Mouse (Mus musculus): ENCODE results near the gene Car5a.

Car5a gene

DNA sequence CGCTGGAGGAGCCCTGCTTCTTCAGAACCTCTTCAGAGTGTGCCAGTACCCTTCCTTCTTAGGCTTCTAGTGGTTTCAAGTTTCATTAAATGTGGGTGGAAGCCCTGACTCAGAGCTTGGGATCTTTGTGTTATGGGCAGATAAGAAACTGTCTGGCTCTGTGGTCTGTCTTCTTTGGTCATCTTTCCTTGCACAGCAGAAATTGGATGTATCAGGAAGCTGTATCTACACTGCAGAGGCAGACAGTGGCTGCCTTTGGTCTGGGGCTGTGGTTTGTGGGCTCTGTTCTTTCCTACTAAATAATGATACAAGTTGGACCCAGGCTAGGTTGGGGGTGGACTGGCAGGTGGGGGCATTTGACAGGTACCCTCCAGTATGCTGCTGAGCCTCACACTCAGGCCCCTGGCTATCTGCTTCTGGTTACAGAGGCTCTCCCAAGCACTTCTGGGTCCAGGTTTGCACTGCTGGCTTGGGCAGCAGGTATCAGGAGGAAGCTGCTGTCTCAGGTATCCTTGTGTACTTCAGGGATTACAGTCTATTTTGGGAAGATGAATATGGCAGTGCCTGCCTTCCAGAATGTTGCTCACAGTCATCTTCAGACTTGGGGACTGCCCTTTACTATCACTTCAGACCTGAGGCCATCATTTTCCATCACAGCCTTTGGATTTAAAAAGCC is 11.3 kb upstream of the Car5a start:
- no peak for DNase-seq (ENCODE audit: extremely low read depth, insufficient read length, low spot score)

- no peak for DNase-seq (ENCODE audit: extremely low read depth, insufficient read length, low spot score)
These were observed 10.4 kb upstream of the Car5a start for GRCm38 (mm10) chr8:121954981-121955555.

GRCm38 (mm10) chr8:121953821-121954545 is 9.3 kb upstream of the Car5a start:
- no peak for DNase-seq (ENCODE audit: extremely low read depth, insufficient read length, low spot score)

- no peak for DNase-seq (ENCODE audit: extremely low read depth, insufficient read length, low spot score)
These were observed 8.1 kb upstream of the Car5a start for GRCm38 (mm10) chr8:121952800-121953199.

- no peak for DNase-seq (ENCODE audit: extremely low read depth, insufficient read length, low spot score)
These were observed 7.4 kb upstream of the Car5a start for GRCm38 (mm10) chr8:121952122-121952521.

GRCm38 (mm10) chr8:121951656-121952009 is 6.9 kb upstream of the Car5a start:
- no peak for DNase-seq (ENCODE audit: extremely low read depth, insufficient read length, low spot score)

- peak; percentile 45 for DNase-seq (ENCODE audit: extremely low read depth, insufficient read length, low spot score)
These were observed 6.3 kb upstream of the Car5a start for GRCm38 (mm10) chr8:121950749-121951655.

DNA sequence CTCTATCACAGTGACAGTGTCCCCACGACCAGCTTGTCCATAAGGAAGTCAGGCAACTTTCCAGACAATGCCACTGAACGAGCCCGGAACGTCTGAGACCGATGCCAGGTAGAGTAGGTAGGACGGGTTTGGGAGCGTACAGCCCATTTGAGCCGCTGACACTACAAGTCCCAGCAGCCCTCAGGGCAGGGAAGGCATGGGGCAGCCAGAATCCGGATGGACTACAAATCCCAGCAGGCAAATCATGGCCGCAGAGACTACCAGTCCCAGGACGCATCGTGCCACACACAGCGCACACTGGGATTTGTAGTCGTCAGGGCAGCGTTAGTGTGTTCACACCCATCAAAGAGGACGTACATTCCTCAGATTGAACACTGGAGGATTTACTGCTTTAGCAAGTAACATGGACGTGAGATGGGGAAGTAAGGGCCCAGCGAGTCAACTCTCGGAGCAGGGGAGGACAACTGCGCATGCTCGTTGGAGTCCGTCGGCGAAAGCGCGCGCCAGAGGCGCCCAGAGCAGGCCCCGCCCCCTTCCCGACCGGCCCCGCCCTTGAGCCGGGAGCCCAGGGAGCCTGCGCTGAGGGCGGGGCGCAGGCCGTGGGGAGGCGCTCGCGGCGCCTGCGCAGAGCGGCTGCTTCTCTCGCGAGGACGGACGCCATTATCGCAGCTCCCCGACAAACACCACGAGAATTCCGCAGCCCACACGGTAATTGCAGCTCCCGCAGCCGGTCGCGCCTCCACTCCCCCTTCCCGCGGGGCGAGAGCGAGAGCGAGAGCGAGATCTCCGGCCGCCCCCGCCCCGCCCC is 5.4 kb upstream of the Car5a start:
- DNase-seq (ENCODE audit: extremely low read depth, insufficient read length, low spot score), result peak; percentile 97

DNA sequence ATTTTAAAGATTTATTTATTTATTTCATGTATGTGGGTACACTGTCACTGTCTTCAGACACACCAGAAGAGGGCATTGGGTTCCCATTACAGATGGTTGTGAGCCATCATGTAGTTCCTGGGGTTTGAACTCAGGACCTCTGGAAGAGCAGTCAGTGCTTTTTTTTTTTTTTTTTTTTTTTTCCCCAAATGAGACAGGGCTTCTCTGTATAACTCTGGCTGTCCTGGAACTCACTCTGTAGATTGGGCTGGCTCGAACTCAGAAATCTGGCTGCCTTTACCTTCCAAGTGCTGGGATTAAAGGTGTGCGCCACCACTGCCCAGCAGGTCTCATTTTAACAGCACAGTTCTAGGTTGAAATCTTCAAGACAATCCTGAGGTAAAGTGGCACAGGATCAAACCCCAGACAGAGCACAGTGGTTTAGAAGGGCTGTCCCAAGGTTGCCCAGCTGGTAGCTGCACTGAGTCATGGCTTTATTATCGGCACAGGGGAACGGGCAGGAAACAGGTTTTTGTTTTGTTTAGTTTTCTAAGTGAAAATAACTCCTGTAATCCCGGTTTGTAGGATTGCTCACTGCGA is 4.6 kb upstream of the Car5a start, which contains the start of gene Banp:
Banp (plus strand) TSS at position 529 of the 579 bp plus-strand sequence.
- no peak for DNase-seq (ENCODE audit: extremely low read depth, insufficient read length, low spot score)

DNA sequence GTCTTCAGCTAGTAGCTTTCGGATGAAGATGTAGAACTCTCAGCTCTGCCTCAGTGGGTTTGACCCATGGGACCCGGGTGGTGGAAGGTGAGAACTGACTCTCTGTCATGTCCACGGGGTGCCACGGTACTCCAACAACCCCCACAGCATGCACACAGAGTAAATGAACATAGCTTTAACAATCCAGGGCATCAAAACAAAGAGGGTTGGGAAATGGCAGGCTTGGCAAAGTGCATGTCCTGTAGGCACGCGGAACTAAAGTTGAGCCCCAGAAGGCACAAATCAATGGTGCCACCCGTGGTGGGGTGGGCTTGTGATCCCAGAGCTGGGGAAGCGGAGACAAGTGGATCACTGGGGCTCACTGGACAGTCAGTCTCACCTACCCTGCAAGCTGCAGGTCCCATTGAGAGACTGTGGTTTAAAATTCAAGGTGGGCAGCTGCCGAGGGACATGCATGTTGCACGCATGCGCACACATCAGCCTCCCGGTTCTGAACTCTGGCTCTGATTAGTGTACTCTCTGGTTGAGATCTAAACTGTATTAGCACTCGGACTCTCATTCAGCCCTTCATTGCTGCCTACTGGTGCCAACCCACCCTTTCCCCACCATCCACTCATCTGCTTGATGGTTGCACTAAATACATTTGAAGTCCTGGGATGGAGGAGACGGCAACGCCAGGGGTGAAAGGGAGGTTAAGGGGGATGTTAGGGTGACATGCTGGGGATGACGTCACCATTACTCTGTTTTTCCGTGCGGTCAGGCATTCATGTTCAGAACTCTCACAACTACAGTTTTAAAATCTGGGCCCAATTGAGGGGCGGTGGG is 3.8 kb upstream of the Car5a start:
- DNase-seq (ENCODE audit: extremely low read depth, insufficient read length, low spot score), result no peak

- DNase-seq (ENCODE audit: extremely low read depth, insufficient read length, low spot score), result no peak
These were observed 3.0 kb upstream of the Car5a start for GRCm38 (mm10) chr8:121947753-121948141.

DNA sequence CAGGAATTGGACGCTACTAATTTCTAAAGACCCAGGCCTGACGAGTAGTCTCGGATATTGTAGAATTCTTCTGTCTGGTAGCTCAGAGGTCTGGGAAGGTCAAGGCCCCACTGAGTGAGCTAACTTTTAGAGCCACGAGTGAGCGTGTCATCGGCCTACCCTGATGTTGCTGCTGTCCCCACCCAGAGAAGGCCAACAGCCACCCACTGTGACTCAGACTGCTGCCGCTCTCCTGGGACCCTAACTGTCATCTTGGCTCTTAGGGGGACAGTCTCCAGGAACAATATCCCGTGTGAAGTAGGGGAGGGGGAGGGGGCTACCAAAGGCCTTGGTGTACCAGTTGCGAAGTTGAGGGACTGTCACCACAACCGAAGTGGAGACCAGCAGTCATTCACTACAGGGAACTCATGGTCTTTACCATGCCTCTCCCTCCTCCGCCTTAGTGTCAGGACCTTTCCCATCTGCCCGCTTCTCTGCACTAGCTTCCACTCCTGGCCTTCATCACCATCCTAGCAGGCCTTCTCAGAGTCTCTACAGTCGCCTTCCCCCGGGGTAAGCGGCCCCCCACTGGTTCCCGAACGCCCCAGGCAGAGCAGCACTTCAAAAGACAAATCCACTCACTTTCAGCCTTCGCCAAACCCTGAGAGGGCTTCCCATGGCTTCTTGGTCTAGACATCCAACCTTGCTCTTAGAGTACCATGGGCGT is 2.5 kb upstream of the Car5a start:
- DNase-seq (ENCODE audit: extremely low read depth, insufficient read length, low spot score), result no peak

DNA sequence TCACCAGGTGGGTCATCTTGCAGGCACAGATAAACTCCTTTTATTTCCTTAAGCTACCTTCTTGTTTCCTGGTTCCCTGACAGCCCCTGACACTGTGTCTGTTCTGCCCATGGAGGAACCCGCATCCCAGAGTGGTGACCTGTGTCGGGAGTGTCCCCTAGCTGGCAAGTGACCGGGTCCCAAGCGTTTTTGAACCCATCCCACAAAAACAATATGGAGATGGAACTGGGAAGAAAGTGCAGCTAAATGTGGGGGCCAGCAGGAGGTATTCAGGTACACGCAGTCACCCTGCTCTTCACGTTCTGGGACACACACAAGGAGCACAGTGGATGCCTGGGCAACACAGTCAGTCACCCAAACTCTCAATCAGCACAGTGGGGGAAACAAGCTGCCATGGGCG is 1.6 kb upstream of the Car5a start:
- DNase-seq (ENCODE audit: extremely low read depth, insufficient read length, low spot score), result no peak

DNA sequence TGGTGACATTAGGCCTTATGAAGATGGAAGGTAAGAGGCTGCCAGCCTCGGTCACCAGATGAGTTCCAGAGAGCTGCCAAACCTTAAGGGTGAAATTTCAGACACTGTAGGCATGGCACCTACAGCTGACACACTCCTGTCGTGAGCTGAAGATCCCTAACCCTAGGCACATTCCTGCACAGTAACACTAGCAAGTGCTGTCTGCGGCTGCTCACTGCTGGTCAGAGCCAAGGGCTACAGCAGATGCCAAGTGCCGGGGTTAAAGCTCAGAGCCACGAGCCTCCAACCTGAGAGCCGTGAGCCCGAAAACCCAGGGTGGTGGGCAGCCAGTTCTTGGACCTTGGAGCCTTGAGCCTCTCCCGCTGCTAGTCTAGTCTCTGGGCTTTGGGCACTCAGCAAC is 988 bp downstream of the Car5a start:
- no peak for DNase-seq (ENCODE audit: extremely low read depth, insufficient read length, low spot score)

DNA sequence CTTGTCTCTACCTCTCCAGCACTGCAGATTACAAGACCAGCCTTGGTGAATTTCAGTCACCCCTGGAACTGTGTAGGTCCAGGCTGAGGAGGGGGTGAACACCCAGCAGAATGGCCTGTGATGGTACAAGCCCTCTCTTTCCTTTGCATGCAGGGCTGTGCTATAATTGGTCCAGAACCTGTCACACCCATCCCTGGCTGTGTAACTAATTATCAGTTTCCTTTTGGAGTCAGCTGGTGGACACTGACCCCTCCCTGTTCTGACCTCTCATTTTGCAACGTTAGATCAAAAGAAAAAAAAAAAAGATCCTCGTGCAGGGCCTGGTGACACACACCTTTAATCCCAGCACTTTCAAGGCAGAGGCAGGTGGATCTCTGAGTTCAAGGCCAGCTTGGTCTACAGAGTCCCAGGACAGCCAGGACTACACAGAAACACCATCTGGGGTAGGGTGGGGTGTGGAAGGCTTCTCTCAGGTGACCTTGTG is 1.6 kb downstream of the Car5a start:
- no peak for DNase-seq (ENCODE audit: extremely low read depth, insufficient read length, low spot score)

- no peak for DNase-seq (ENCODE audit: extremely low read depth, insufficient read length, low spot score)
These were observed 6.0 kb downstream of the Car5a start for GRCm38 (mm10) chr8:121938732-121939131.

DNA sequence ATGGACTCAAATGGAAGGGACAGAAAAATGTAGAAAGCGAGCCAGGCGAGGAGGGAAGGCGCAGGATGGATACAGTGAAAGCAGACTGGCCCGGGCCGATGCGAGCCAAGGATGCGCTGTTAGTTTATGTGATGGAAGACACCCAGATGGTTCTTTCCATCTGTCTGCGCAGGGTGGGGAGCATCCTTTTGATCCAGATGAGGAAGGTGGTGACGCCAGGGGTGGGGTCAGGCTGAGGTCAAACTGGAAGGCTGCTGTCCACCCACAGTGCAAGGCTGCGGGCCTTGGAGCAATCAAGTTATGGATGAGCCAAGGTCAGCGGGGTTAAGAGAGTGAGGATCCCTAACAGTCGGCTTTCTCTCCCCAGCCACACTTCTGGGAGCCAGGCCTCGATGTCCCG is 8.3 kb downstream of the Car5a start:
- DNase-seq (ENCODE audit: extremely low read depth, insufficient read length, low spot score), result no peak
